Mouse (Mus musculus) NIH3T3 (cell line): ENCODE measurements around the gene Gm3248.
"Not testable (repeated sequence)": the region's sequence is repeated elsewhere in the genome, so short reads cannot be mapped to it uniquely, and the experiment has no call there.

Experiments
- DNase-seq: peaks from one replicate; pipeline ENCODE4 v3.0.0-alpha.2; 2012; ENCODE audit warnings: low read depth

Gm3248 gene

GRCm38 (mm10) chr14:5961635-5962034 is at the start of gene Gm3248:
Gene Gm3248 (minus strand): TSS chr14:5961745.
- DNase-seq: not testable (repeated sequence)

DNA sequence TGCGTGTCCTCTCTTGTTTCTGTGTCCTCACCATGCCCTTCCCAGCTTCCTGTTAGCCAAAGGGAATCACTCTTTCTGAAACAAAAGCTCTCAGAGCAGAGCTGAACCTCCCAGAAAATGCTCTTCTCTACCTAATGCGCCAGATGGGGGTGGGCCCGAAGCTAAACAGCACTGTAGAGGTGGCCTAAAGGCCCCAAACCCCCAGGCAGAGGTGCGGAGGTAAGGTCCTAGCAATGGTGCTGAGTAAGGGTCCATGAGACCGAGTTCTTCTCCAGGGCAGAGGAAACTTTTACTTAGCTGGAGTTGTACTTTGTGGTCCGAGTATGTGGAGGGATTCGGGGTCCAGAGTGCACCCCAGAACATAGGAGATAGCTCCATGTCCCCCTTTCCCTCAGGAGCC is 25.6 kb upstream of the Gm3248 start:
- DNase-seq: not testable (repeated sequence)

- DNase-seq: not testable (repeated sequence)
These were observed 17.5 kb upstream of the Gm3248 start, which contains the start of gene Gm3453 for GRCm38 (mm10) chr14:5979037-5979436. Gene Gm3453 (minus strand): TSS chr14:5979137.

DNA sequence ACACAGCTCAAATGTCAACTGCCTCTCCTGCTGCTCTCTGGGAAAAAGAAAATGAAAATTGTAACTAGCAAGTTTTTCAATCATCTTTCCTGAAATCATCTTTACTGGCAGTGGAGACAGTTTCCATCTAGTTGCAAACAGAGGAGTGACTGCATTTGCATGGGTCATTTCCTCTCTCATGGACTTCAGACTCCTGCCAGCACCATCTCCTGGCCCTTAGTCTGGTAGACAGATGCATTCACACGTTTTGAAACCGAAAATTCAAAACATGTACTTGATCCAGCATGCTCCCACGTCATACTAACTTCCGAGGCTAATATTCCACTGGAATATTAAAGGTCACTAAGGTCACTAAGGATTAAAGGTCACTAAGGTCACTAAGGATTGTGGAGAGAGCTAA is 896 bp upstream of the Gm3248 start:
- DNase-seq: not testable (repeated sequence)

DNA sequence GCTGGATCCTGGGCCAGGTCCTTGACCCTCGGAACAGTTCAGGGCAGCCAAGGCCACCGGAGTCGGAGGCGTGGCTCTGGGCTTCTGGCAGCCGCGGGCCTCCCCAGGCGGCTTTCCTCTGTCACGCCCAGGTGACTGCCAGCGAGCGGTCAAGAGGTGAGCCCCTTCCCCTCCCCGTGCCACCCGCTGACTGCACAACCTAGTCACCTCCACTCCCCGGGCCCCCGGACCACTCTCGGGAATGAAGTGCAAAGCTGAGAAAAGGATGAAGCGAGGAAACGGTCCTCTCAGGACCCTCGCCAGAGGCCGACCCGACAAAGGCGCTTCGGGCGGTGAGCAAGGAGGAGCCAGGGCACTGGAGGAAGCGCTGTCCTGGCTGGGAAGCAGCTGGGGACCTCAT is 443 bp downstream of the Gm3248 start:
- not testable (repeated sequence) for DNase-seq

GRCm38 (mm10) chr14:5960479-5960878 is 1.1 kb downstream of the Gm3248 start:
- not testable (repeated sequence) for DNase-seq

DNA sequence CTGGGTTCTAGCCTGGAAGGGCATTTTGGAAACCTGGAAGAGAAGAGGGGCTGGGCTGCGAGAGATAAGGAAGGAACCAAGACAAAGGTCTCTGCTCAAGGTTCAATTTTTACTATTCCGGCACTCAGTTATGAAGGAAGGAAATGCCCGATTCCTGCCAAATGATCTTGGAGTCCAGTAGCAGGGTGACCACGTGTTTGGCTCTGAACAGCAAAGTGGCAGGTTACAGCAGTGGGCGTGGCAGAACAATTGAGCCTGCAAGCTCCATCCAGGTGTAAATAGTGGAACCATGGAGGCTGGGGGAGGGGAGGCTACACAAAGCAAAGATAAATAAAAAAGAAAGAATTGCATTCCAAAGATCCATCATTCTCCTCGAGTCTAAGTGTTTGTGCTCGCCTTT is 38.3 kb downstream of the Gm3248 start:
- not testable (repeated sequence) for DNase-seq

GRCm38 (mm10) chr14:5918330-5918942 is 43.1 kb downstream of the Gm3248 start:
- not testable (repeated sequence) for DNase-seq

- not testable (repeated sequence) for DNase-seq
These were observed 47.8 kb downstream of the Gm3248 start for GRCm38 (mm10) chr14:5913701-5914100.
